Mouse (Mus musculus) stomach, postnatal 0 days (tissue): ENCODE data around the gene Brinp1.

Experiments used
- CTCF ChIP-seq: IDR thresholded peaks from 2 replicates; pipeline ENCODE4 v1.5.1; 2016; ENCODE audit warnings: antibody characterized with exemption, low read depth, mild to moderate bottlenecking, moderate library complexity
- EP300 ChIP-seq: optimal IDR thresholded peaks from 2 replicates; pipeline ENCODE3; 2016; ENCODE audit warnings: antibody characterized with exemption

DNA sequence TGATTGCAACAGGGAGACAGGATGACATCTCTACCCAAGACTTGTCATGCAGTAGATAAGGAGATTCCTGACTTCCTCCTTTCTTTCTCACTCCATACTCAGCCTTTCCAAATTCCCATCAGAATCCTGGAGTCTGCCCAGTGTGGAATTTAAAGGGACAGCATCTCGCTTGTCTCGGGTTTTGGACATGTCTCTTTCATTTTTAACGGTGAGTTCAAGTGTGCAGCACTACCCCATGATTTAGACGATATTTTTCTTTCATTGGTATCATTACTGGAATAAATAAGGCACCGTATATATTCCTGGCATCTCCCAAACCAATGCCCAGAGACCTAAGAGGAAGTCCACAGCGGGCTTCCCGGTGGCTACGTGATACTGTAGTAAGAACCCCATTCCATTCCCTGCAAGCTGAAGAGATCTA, 1.1 kb downstream of the Brinp1 start:
- TF ChIP-seq CTCF (no peak), EP300 (no peak)
